Mouse (Mus musculus): ENCODE data around the gene Rxrb.

Gene Rxrb

GRCm38 (mm10) chr17:34024861-34025755 is 6.5 kb upstream of the Rxrb start:
- peak in 1 of 2 experiments; percentile 68 for DNase-seq (ENCODE audit: low spot score in 2 of 2)

- DNase-seq (ENCODE audit: low spot score in 2 of 2): no peak
These were observed 5.9 kb upstream of the Rxrb start for GRCm38 (mm10) chr17:34025756-34026151.

GRCm38 (mm10) chr17:34026221-34026620 is 5.4 kb upstream of the Rxrb start:
- no peak for DNase-seq (ENCODE audit: low spot score in 2 of 2)

- DNase-seq (ENCODE audit: low spot score in 2 of 2): peak; percentile 51 to 78
These were observed 4.5 kb upstream of the Rxrb start for GRCm38 (mm10) chr17:34026917-34027655.

- peak; percentile 89 to 92 for DNase-seq (ENCODE audit: low spot score in 2 of 2)
These were observed 3.9 kb upstream of the Rxrb start, which contains the start of gene H2-Ke6 for GRCm38 (mm10) chr17:34027656-34028223. TSS of gene H2-Ke6 (minus strand) at chr17:34028060.

GRCm38 (mm10) chr17:34028501-34029149 is 3.0 kb upstream of the Rxrb start:
- no peak for DNase-seq (ENCODE audit: low spot score in 2 of 2)

GRCm38 (mm10) chr17:34029150-34029889 is 2.3 kb upstream of the Rxrb start:
- DNase-seq (ENCODE audit: low spot score in 2 of 2): peak in 1 of 2 experiments; percentile 12

- peak in 1 of 2 experiments; percentile 15 for DNase-seq (ENCODE audit: low spot score in 2 of 2)
These were observed 1.6 kb upstream of the Rxrb start for GRCm38 (mm10) chr17:34029890-34030595.

GRCm38 (mm10) chr17:34030861-34031326 is 718 bp upstream of the Rxrb start:
- DNase-seq (ENCODE audit: low spot score in 2 of 2): peak in 1 of 2 experiments; percentile 28

- DNase-seq (ENCODE audit: low spot score in 2 of 2): peak; percentile 73 to 81
These were observed 591 bp downstream of the Rxrb start for GRCm38 (mm10) chr17:34032174-34032632.

GRCm38 (mm10) chr17:34032806-34033205 is 1.2 kb downstream of the Rxrb start:
- DNase-seq (ENCODE audit: low spot score in 2 of 2): peak; percentile 51 to 54

GRCm38 (mm10) chr17:34033441-34033840 is 1.8 kb downstream of the Rxrb start:
- peak in 1 of 2 experiments; percentile 23 for DNase-seq (ENCODE audit: low spot score in 2 of 2)

GRCm38 (mm10) chr17:34034064-34034463 is 2.5 kb downstream of the Rxrb start:
- peak; percentile 77 to 89 for DNase-seq (ENCODE audit: low spot score in 2 of 2)

- no peak for DNase-seq (ENCODE audit: low spot score in 2 of 2)
These were observed 3.9 kb downstream of the Rxrb start for GRCm38 (mm10) chr17:34035517-34035916.

- no peak for DNase-seq (ENCODE audit: low spot score in 2 of 2)
These were observed 5.0 kb downstream of the Rxrb start for GRCm38 (mm10) chr17:34036647-34037046.

GRCm38 (mm10) chr17:34037241-34037640 is 5.6 kb downstream of the Rxrb start:
- DNase-seq (ENCODE audit: low spot score in 2 of 2): no peak

GRCm38 (mm10) chr17:34038440-34038839 is 6.8 kb downstream of the Rxrb start:
- DNase-seq (ENCODE audit: low spot score in 2 of 2): no peak

GRCm38 (mm10) chr17:34038878-34039561 is 7.4 kb downstream of the Rxrb start, which contains the start of gene Col11a2:
TSS of gene Col11a2 (plus strand) at chr17:34039437.
- no peak for DNase-seq (ENCODE audit: low spot score in 2 of 2)

All from spleen, postnatal 10 days (tissue).